Mouse (Mus musculus): ENCODE data around the gene Sdccag8. TPM values are rescaled to one million over a fixed set of nuclear protein-coding genes. Genes with fewer than 3 reads are reported as not detected.
"Not testable (repeated sequence)": the region's sequence is repeated elsewhere in the genome, so short reads cannot be mapped to it uniquely, and the experiment has no call there.

Sdccag8 gene
- polyA plus RNA-seq, 1 experiment from 2014 or later, result 15.2 TPM

- ATAC-seq (ENCODE audit: insufficient number of reproducible peaks, low FRiP score, low TSS enrichment, low read depth), result no peak
- WGBS, result 65% methylated on average over 2 of the region's 2 CpGs
- no peak overlapping the region for H3K27ac ChIP-seq
These were observed 116.1 kb downstream of the Sdccag8 start for GRCm38 (mm10) chr1:176930574-176930973.

GRCm38 (mm10) chr1:176930981-176931500 is 116.6 kb downstream of the Sdccag8 start:
- no peak for ATAC-seq (ENCODE audit: insufficient number of reproducible peaks, low FRiP score, low TSS enrichment, low read depth)
- no peaks in the 10 kb centered on the region for H3K4me1 ChIP-seq
- 63% methylated on average over 4 of the region's 4 CpGs for WGBS

More at GRCm38 (mm10) chr1:176930574-176930973, 116.1 kb downstream of the Sdccag8 start:
- Histone ChIP-seq H3K9ac (no peak overlapping the region), H3K4me1 (no peaks in the 10 kb centered on the region), H3K36me3 (no peaks in the 10 kb centered on the region), H3K27me3 (no peaks in the 10 kb centered on the region), H3K4me3 (no peak overlapping the region), H3K9me3 (no peaks in the 10 kb centered on the region), H3K4me2 (no peak overlapping the region)

GRCm38 (mm10) chr1:176931511-176931910 is 117.1 kb downstream of the Sdccag8 start:
- no peak overlapping the region for H3K27ac ChIP-seq
- H3K9me3 ChIP-seq, result no peaks in the 10 kb centered on the region
- ATAC-seq (ENCODE audit: insufficient number of reproducible peaks, low FRiP score, low TSS enrichment, low read depth), result no peak
- H3K9ac ChIP-seq, result no peak overlapping the region
- H3K4me3 ChIP-seq, result no peak overlapping the region
- H3K36me3 ChIP-seq, result no peaks in the 10 kb centered on the region
- 83% methylated on average over 10 of the region's 10 CpGs for WGBS
- H3K4me2 ChIP-seq, result no peak overlapping the region
- H3K27me3 ChIP-seq, result no peaks in the 10 kb centered on the region
- H3K4me1 ChIP-seq, result no peaks in the 10 kb centered on the region

More at GRCm38 (mm10) chr1:176930981-176931500, 116.6 kb downstream of the Sdccag8 start:
- Histone ChIP-seq H3K27me3 (no peaks in the 10 kb centered on the region), H3K36me3 (no peaks in the 10 kb centered on the region), H3K4me2 (no peak overlapping the region), H3K9ac (no peak overlapping the region), H3K4me3 (no peak overlapping the region), H3K9me3 (no peaks in the 10 kb centered on the region), H3K27ac (no peak overlapping the region)

- H3K36me3 ChIP-seq, result no peaks in the 10 kb centered on the region
- no peaks in the 10 kb centered on the region for H3K27me3 ChIP-seq
- 82% methylated on average over 12 of the region's 12 CpGs for WGBS
- no peak overlapping the region for H3K27ac ChIP-seq
- no peak for ATAC-seq (ENCODE audit: insufficient number of reproducible peaks, low FRiP score, low TSS enrichment, low read depth)
- no peaks in the 10 kb centered on the region for H3K9me3 ChIP-seq
- H3K4me1 ChIP-seq, result no peaks in the 10 kb centered on the region
- no peak overlapping the region for H3K9ac ChIP-seq
- H3K4me2 ChIP-seq, result no peak overlapping the region
- H3K4me3 ChIP-seq, result no peak overlapping the region
These were observed 118.0 kb downstream of the Sdccag8 start for GRCm38 (mm10) chr1:176932320-176932950.

- Histone ChIP-seq H3K27me3 (no peaks in the 10 kb centered on the region), H3K27ac (no peak overlapping the region), H3K4me1 (no peaks in the 10 kb centered on the region), H3K9me3 (no peaks in the 10 kb centered on the region), H3K4me3 (no peak overlapping the region), H3K4me2 (no peak overlapping the region), H3K36me3 (no peaks in the 10 kb centered on the region), H3K9ac (no peak overlapping the region)
- WGBS, result 67% methylated on average over 7 of the region's 7 CpGs
- ATAC-seq (ENCODE audit: insufficient number of reproducible peaks, low FRiP score, low TSS enrichment, low read depth), result no peak
These were observed 118.9 kb downstream of the Sdccag8 start for GRCm38 (mm10) chr1:176933319-176933718.

- no peak overlapping the region for H3K9ac ChIP-seq
- no peak for ATAC-seq (ENCODE audit: insufficient number of reproducible peaks, low FRiP score, low TSS enrichment, low read depth)
- H3K4me1 ChIP-seq, result no peaks in the 10 kb centered on the region
- H3K27ac ChIP-seq, result no peak overlapping the region
- H3K27me3 ChIP-seq, result no peaks in the 10 kb centered on the region
- 60% methylated on average over 13 of the region's 13 CpGs for WGBS
- H3K9me3 ChIP-seq, result no peaks in the 10 kb centered on the region
- H3K4me2 ChIP-seq, result no peak overlapping the region
- no peaks in the 10 kb centered on the region for H3K36me3 ChIP-seq
- no peak overlapping the region for H3K4me3 ChIP-seq
These were observed 119.7 kb downstream of the Sdccag8 start for GRCm38 (mm10) chr1:176934043-176934762.

GRCm38 (mm10) chr1:176939901-176940341 is 125.5 kb downstream of the Sdccag8 start:
- no peak overlapping the region for H3K9ac ChIP-seq
- H3K4me2 ChIP-seq, result no peak overlapping the region
- no peaks in the 10 kb centered on the region for H3K27me3 ChIP-seq
- no peaks in the 10 kb centered on the region for H3K36me3 ChIP-seq
- no peaks in the 10 kb centered on the region for H3K9me3 ChIP-seq
- no peak overlapping the region for H3K27ac ChIP-seq
- ATAC-seq (ENCODE audit: insufficient number of reproducible peaks, low FRiP score, low TSS enrichment, low read depth), result no peak
- 62% methylated on average over 8 of the region's 8 CpGs for WGBS
- no peaks in the 10 kb centered on the region for H3K4me1 ChIP-seq
- no peak overlapping the region for H3K4me3 ChIP-seq

GRCm38 (mm10) chr1:176941286-176941990 is 127.0 kb downstream of the Sdccag8 start:
- H3K27me3 ChIP-seq; ATAC-seq (ENCODE audit: insufficient number of reproducible peaks, low FRiP score, low TSS enrichment, low read depth); H3K4me2 ChIP-seq; H3K36me3 ChIP-seq; H3K9me3 ChIP-seq; H3K4me1 ChIP-seq; H3K9ac ChIP-seq; H3K4me3 ChIP-seq; H3K27ac ChIP-seq: not testable (repeated sequence)

- no peaks in the 10 kb centered on the region for H3K36me3 ChIP-seq
- H3K4me3 ChIP-seq, result no peak overlapping the region
- WGBS, result 89% methylated on average over 5 of the region's 5 CpGs
- no peak overlapping the region for H3K27ac ChIP-seq
- H3K4me1 ChIP-seq, result no peaks in the 10 kb centered on the region
- ATAC-seq (ENCODE audit: insufficient number of reproducible peaks, low FRiP score, low TSS enrichment, low read depth), result no peak
- H3K9ac ChIP-seq, result no peak overlapping the region
- no peak overlapping the region for H3K4me2 ChIP-seq
- no peaks in the 10 kb centered on the region for H3K9me3 ChIP-seq
- no peaks in the 10 kb centered on the region for H3K27me3 ChIP-seq
These were observed 128.7 kb downstream of the Sdccag8 start for GRCm38 (mm10) chr1:176943126-176943525.

GRCm38 (mm10) chr1:176943987-176944386 is 129.5 kb downstream of the Sdccag8 start:
- Histone ChIP-seq H3K9ac (no peak overlapping the region), H3K27ac (no peak overlapping the region), H3K4me3 (no peak overlapping the region), H3K27me3 (no peaks in the 10 kb centered on the region), H3K9me3 (no peaks in the 10 kb centered on the region), H3K36me3 (no peaks in the 10 kb centered on the region), H3K4me1 (no peaks in the 10 kb centered on the region), H3K4me2 (no peak overlapping the region)
- no peak for ATAC-seq (ENCODE audit: insufficient number of reproducible peaks, low FRiP score, low TSS enrichment, low read depth)
- 66% methylated on average over 5 of the region's 5 CpGs for WGBS

GRCm38 (mm10) chr1:176944458-176945174 is 130.2 kb downstream of the Sdccag8 start:
- no peak for ATAC-seq (ENCODE audit: insufficient number of reproducible peaks, low FRiP score, low TSS enrichment, low read depth)
- no peaks in the 10 kb centered on the region for H3K27me3 ChIP-seq
- WGBS, result 58% methylated on average over 8 of the region's 8 CpGs

More at GRCm38 (mm10) chr1:176944458-176945174, 130.2 kb downstream of the Sdccag8 start:
- no peak overlapping the region for H3K9ac ChIP-seq
- H3K27ac ChIP-seq, result no peak overlapping the region
- no peak overlapping the region for H3K4me3 ChIP-seq
- no peaks in the 10 kb centered on the region for H3K4me1 ChIP-seq
- no peak overlapping the region for H3K4me2 ChIP-seq
- H3K36me3 ChIP-seq, result no peaks in the 10 kb centered on the region
- H3K9me3 ChIP-seq, result no peaks in the 10 kb centered on the region

All from limb, embryonic 15.5 days (tissue).